21 mouse cellular contexts compared by ENCODE assay signal in genomic region chr15:84282206-84283085, GRCm38 (mm10). TPM values are rescaled to one million over a fixed set of nuclear protein-coding genes. Genes with fewer than 3 reads are reported as not detected.
DNase-seq lines count a peak whose midpoint lies in the region; ATAC-seq lines count a peak whose summit lies in the region.
"Had no signal": no experiment of that assay in that cellular context is flagged by ENCODE, and none has a peak within 500 bp of the region (broad histone marks: within the 10 kb centered on the region; RNA-seq: fewer than 3 reads in every experiment).

No protein-coding gene starts in this region.

- no peak; the same call in 1 of the 2 replicates for ATAC-seq in cerebellum, adult (ENCODE audit: insufficient number of reproducible peaks, low FRiP score, low TSS enrichment)
- ATAC-seq in granulocyte monocyte progenitor cell, adult 5-6 weeks (replicated peaks; ENCODE audit: poor library complexity, severe bottlenecking), result no peak
- ATAC-seq: activated CD4-positive, CD25-positive, alpha-beta regulatory T cell, adult 4 months; forebrain, embryonic 13.5 days; hindbrain, postnatal 0 days; intestine, embryonic 16.5 days had no signal

- peak; percentile 42 for DNase-seq in cerebellum, adult 11-12 months
- DNase-seq in 416B (ENCODE audit: low read depth), result peak; percentile 28
- peak; percentile 84 for DNase-seq in ES-CJ7 (ENCODE audit: low read depth, low spot score)
- DNase-seq in cerebellum, adult 9-10 months, result peak; percentile 37
- no peak for DNase-seq in T-cell, adult 2 months (ENCODE audit: low spot score)
- no peak for DNase-seq in urinary bladder, adult 2 months (ENCODE audit: low spot score)
- DNase-seq: adrenal gland, postnatal 10 days; gastrocnemius, postnatal 36 days; kidney, adult 9 months; kidney, postnatal 14 days; liver, embryonic 13.5 days; lung, postnatal 36 days; midbrain, embryonic 14.5 days; right cerebral cortex, postnatal 25 days; thymus, postnatal 14 days had no signal

RNA-seq across cellular contexts. Expression of gene Parvg, which starts 41.4 kb away (rescaled TPM):
- 1.9 TPM in 2 replicates for polyA plus RNA-seq in urinary bladder, adult 2 months (2012; rRNA removed)
- 154 and 178 TPM in 2 replicates for total RNA-seq in granulocyte monocyte progenitor cell, adult 5-6 weeks (2014; fragmentation: Nextera tagmentation)
- 215 and 279 TPM in 2 replicates for total RNA-seq in granulocyte monocyte progenitor cell, adult 5-6 weeks (2017)

RNA-seq across cellular contexts. Expression of gene Parvb, which starts 50.6 kb away (rescaled TPM):
- polyA plus RNA-seq in urinary bladder, adult 2 months (2012; rRNA removed), result 5.7 and 7.6 TPM in 2 replicates
- 3.9 and 4.3 TPM in 2 replicates for total RNA-seq in granulocyte monocyte progenitor cell, adult 5-6 weeks (2014; fragmentation: Nextera tagmentation)
- total RNA-seq in granulocyte monocyte progenitor cell, adult 5-6 weeks (2017), result 0.36 and 0.43 TPM in 2 replicates

Comparison
In these comparisons a context has a peak if more than half of its experiments do, and no peak if none do; other contexts are left out.
1. DNase-seq: peak in cerebellum, adult 11-12 months (single experiment), 416B (single experiment), ES-CJ7 (single experiment) and cerebellum, adult 9-10 months (single experiment); none in T-cell, adult 2 months (single experiment) and urinary bladder, adult 2 months (single experiment).